Mouse (Mus musculus) mesoderm, embryonic 11.5 days (tissue): ENCODE results near the gene Pde8b.
A peak's percentile ranks its signal among the peaks of the same experiment; 100 is the strongest.

Experiments used
- DNase-seq: peaks from one replicate; pipeline ENCODE4 v3.0.0-alpha.2; 2012; ENCODE audit warnings: low read depth, low spot score

The Pde8b gene

GRCm38 (mm10) chr13:95020216-95020615, 229.9 kb downstream of the Pde8b start:
- no peak for DNase-seq

- no peak for DNase-seq
These were observed 230.8 kb downstream of the Pde8b start for GRCm38 (mm10) chr13:95019345-95019744.

- peak; percentile 91 for DNase-seq
These were observed 232.2 kb downstream of the Pde8b start for GRCm38 (mm10) chr13:95017916-95018315.

GRCm38 (mm10) chr13:95017278-95017677, 232.9 kb downstream of the Pde8b start:
- DNase-seq = no peak

- DNase-seq = no peak
These were observed 238.4 kb downstream of the Pde8b start for GRCm38 (mm10) chr13:95011546-95012257.

GRCm38 (mm10) chr13:95009261-95009660, 240.9 kb downstream of the Pde8b start:
- DNase-seq = no peak

GRCm38 (mm10) chr13:95007281-95007680, 242.9 kb downstream of the Pde8b start:
- no peak for DNase-seq

- no peak for DNase-seq
These were observed 259.6 kb downstream of the Pde8b start for GRCm38 (mm10) chr13:94990516-94990915.

DNA sequence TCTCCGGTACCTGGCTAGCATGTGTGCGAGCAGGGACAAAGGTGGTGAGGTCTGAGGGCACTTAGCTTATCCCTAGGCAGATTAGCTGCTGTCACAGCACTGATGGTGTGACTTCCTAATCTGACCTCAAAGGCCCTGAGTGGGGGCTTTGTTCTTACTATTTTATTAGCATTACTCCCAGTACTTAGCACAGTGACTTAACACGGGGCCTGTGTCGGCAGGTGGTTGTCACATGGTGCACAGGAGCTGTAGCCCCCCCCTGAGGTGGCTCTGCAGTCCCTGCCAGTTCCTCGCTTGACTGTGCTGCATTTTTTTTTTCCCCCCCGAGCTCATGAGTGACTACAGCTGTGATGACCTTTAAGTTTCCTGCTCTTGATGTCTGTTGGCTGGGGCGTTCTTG, 271.1 kb downstream of the Pde8b start:
- DNase-seq = no peak

DNA sequence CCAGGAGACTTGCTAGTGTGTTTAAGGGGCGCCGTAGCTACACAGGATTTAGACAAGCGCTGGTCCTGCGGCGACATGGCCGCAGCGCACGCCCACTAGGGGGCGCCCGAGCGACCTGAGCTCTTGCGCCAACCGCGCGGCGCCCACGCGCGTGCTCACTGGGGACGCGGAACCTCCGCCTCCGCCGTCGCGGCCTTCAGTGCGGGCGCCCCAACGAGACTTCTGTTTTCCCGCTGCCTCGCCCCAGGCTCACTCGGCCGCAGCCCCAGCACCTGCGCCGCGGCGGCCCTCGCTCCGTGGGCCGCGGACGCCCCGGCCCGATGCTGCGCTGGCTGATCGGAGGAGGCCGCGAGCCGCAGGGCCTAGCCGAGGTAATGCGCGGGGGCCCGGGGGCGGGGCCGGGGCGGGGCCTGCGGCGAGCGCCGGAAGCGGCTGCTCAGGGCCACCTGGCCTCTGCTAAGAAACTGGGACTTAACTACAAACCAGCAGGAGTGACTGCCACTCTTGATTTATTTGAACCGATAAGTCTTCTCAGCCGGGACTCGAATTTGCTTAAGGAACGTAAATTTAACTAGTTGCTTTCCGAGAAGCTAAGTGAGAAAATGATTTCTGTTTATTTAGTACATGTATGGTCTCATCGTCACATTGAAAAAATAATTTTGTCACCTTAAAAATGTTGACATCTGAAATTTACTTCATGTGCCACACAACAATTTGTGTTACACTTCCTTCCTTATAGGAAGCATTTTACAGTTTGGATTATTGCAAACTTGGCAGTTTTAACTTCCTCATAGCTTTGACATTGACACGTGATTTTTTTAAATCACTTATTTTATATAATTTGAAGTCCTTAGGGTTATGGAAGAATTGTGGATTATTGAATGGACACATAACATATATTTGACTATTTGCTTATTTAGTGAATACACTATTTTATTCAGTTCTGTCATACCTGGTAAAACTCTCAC, 273.6 kb downstream of the Pde8b start, which contains the start of gene Wdr41:
Wdr41 (plus strand) TSS at position 126 of the 968 bp plus-strand sequence.
- peak; percentile 97 for DNase-seq

- DNase-seq = no peak
These were observed 274.3 kb downstream of the Pde8b start for GRCm38 (mm10) chr13:94975828-94976218.
